Mouse (Mus musculus): ENCODE measurements around the gene Vmn1r117. TPM values are rescaled to one million over a fixed set of nuclear protein-coding genes. Genes with fewer than 3 reads are reported as not detected.
"Not testable (repeated sequence)": the region's sequence is repeated elsewhere in the genome, so short reads cannot be mapped to it uniquely, and the experiment has no call there.

The Vmn1r117 gene
- not detected in 2 replicates for polyA plus RNA-seq (2012; rRNA removed)

GRCm38 (mm10) chr7:20884021-20884420 is at the start of gene Vmn1r117:
Vmn1r117 (minus strand) TSS chr7:20884121.
- DNase-seq (ENCODE audit: low spot score), result not testable (repeated sequence)

DNA sequence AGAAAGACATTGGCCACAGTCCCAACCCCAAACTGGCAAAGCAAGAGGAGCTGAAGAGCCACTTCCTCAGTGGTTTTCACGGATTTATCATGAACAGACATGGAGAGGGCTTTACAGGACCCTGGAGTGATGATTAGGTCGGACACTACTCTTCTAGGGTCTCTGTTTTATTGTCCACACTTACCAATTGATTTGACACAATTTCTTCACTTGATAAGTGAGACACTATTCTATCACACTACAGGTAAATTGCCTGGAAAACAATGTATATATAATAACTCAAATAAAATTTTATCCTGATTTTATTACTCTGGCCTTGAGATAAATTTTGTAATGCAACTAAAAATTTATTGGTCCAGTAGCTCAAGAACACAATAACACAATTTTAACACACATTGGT is 28.3 kb upstream of the Vmn1r117 start, which contains the start of gene Vmn1r118:
Gene Vmn1r118, minus strand, starts transcription at position 101 of the 400 bp plus-strand sequence.
- DNase-seq (ENCODE audit: low spot score), result not testable (repeated sequence)

GRCm38 (mm10) chr7:20871956-20872355 is 12.0 kb downstream of the Vmn1r117 start, which contains the start of gene Vmn1r116:
Vmn1r116 (plus strand) TSS chr7:20872256.
- DNase-seq (ENCODE audit: low spot score), result not testable (repeated sequence)

DNA sequence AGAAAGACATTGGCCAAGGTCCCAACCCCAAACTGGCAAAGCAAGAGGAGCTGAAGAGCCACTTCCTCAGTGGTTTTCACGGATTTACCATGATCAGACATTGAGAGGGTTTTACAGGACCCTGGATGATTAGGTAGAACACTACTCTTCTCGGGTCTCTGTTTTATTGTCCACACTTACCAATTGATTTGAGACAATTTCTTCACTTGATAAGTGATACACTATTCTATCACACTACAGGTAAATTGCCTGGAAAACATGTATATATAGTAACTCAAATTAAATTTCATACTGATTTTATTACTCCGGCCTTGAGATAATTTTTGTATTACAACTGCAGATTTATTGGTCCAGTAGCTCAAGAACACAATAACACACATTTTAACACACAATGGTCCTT is 39.0 kb downstream of the Vmn1r117 start, which contains the start of gene Vmn1r115:
Gene Vmn1r115, minus strand, starts transcription at position 101 of the 400 bp plus-strand sequence.
- not testable (repeated sequence) for DNase-seq (ENCODE audit: low spot score)

Other genes starting within 250 kb of the Vmn1r117 start
- not detected in 2 replicates for gene Vmn1r107, start 215.2 kb downstream of the Vmn1r117 start, polyA plus RNA-seq (2012; rRNA removed)
- gene Vmn1r111, start 180.9 kb downstream of the Vmn1r117 start, polyA plus RNA-seq (2012; rRNA removed), result not detected in 2 replicates
- not detected in 2 replicates for gene Gm10668, start 153.5 kb downstream of the Vmn1r117 start, polyA plus RNA-seq (2012; rRNA removed)
- not detected in 2 replicates for gene Vmn1r112, start 112.9 kb downstream of the Vmn1r117 start, polyA plus RNA-seq (2012; rRNA removed)
- gene Vmn1r113, start 96.8 kb downstream of the Vmn1r117 start, polyA plus RNA-seq (2012; rRNA removed), result not detected in 2 replicates
- not detected in 2 replicates for gene Vmn1r114, start 71.9 kb downstream of the Vmn1r117 start, polyA plus RNA-seq (2012; rRNA removed)
- not detected in 2 replicates for gene Vmn1r115, start 39.1 kb downstream of the Vmn1r117 start, polyA plus RNA-seq (2012; rRNA removed)
- gene Vmn1r116, start 11.9 kb downstream of the Vmn1r117 start, polyA plus RNA-seq (2012; rRNA removed), result not detected in 2 replicates
- not detected in 2 replicates for gene Vmn1r118, start 28.2 kb upstream of the Vmn1r117 start, polyA plus RNA-seq (2012; rRNA removed)
- gene Vmn1r119, start 128.3 kb upstream of the Vmn1r117 start, polyA plus RNA-seq (2012; rRNA removed), result not detected in 2 replicates
- not detected in 2 replicates for gene Vmn1r120, start 169.7 kb upstream of the Vmn1r117 start, polyA plus RNA-seq (2012; rRNA removed)
- not detected in 2 replicates for gene Vmn1r121, start 214.4 kb upstream of the Vmn1r117 start, polyA plus RNA-seq (2012; rRNA removed)

Measured in urinary bladder, adult 2 months (tissue).